In the genomic region with DNA sequence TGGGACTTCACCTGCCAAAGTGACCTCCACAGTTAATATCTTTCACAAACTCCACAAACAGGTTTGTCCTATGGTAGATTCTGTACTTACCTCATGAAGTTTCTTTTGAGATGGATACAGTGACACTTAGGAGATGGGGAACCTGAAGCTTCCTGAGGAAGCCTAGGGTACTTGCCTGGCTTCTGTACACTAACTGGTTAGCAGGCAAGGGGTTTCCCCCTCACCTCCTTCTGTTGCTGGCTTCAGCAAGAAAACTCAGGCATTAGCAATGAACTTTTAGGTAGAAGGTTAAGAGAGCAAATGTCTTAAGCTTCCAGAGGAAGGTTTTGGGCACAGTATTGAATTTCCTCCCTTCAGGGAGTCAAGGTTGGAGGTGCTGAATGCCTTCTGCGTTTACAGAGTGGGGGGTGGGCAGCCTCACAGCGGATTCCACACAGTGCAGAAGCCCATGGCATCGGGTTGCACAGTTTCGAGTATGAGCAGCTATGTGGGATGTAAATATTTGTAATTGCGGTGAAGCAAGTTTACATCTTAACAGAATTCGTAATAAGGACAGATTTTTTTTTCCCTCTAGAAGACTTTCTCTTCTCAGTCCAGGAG, we compare ENCODE assay signal across 8 mouse cellular contexts. TPM values are rescaled to one million over a fixed set of nuclear protein-coding genes. Genes with fewer than 3 reads are reported as not detected.
DNase-seq lines count a peak whose midpoint lies in the region; ATAC-seq and TF ChIP-seq lines count a peak whose summit lies in the region.
"Had no signal": no experiment of that assay in that cellular context is flagged by ENCODE, and none has a peak within 500 bp of the region (broad histone marks: within the 10 kb centered on the region; RNA-seq: fewer than 3 reads in every experiment).

No protein-coding gene starts in this region.

- TF ChIP-seq CTCF in kidney, postnatal 0 days (IDR thresholded peaks at IDR 0.05; ENCODE audit: low read depth): no peak
- TF ChIP-seq CTCF in embryonic fibroblast, embryonic 13.5 days (IDR thresholded peaks at IDR 0.05; ENCODE audit: borderline replicate concordance, insufficient read depth, low read length): no peak

- H3K27ac ChIP-seq in kidney, postnatal 0 days: peak overlapping the region; percentile 76
- peak overlapping the region; percentile 27; the same call in 1 of the 2 replicates for H3K27ac ChIP-seq in embryonic fibroblast, embryonic 13.5 days (ENCODE audit: insufficient read depth, low read length)

- H3K9ac ChIP-seq in kidney, postnatal 0 days (ENCODE audit: low read depth, low read length): no peak overlapping the region

- H3K4me2 ChIP-seq in kidney, postnatal 0 days (ENCODE audit: low read length): peak overlapping the region; percentile 8; the same call in 1 of the 2 replicates
- H3K4me2 ChIP-seq in myocyte (ENCODE audit: low read depth): peak overlapping the region; percentile 77

- DNase-seq in kidney, postnatal 0 days (ENCODE audit: low spot score): peak; percentile 73
- no peak for DNase-seq in kidney, adult 9 months
- peak; percentile 30 for DNase-seq in R1 (ENCODE audit: low read depth, low spot score)
- DNase-seq in Muller cell, postnatal 12 days (ENCODE audit: inconsistent ontology term): no peak
- DNase-seq: right cerebral cortex, adult 18-20 months had no signal

- 20% methylated on average over 6 of the region's 6 CpGs for WGBS in kidney, postnatal 0 days

- H3K36me3 ChIP-seq in kidney, postnatal 0 days (ENCODE audit: insufficient read depth, low read length): no peaks in the 10 kb centered on the region
- no peaks in the 10 kb centered on the region for H3K36me3 ChIP-seq in myocyte (ENCODE audit: control insufficient read depth, insufficient read depth)

- H3K9me3 ChIP-seq in kidney, postnatal 0 days (replicated peaks; ENCODE audit: low read length): no peaks in the 10 kb centered on the region

- no peak overlapping the region for H3K4me3 ChIP-seq in kidney, postnatal 0 days (replicated peaks; ENCODE audit: low read depth, low read length)
- no peak overlapping the region for H3K4me3 ChIP-seq in embryonic fibroblast, embryonic 13.5 days (ENCODE audit: insufficient read depth, low read length)
- peak overlapping the region; percentile 0 for H3K4me3 ChIP-seq in myocyte

- peaks cover 25% of the 10 kb centered on the region for H3K4me1 ChIP-seq in kidney, postnatal 0 days (replicated peaks; ENCODE audit: insufficient read depth, low read length)
- peaks cover 11% of the 10 kb centered on the region for H3K4me1 ChIP-seq in embryonic fibroblast, embryonic 13.5 days (ENCODE audit: control insufficient read depth, insufficient read depth, low read length)

- peaks cover 26% of the 10 kb centered on the region for H3K79me2 ChIP-seq in myocyte (ENCODE audit: control insufficient read depth, insufficient read depth)

- H3ac ChIP-seq in myocyte (ENCODE audit: control insufficient read depth, insufficient read length): no peak overlapping the region

- peak; percentile 73; the same call in 1 of the 2 replicates for ATAC-seq in kidney, postnatal 0 days (replicated peaks; ENCODE audit: low FRiP score, low read depth)
- no peak for ATAC-seq in cerebellum, adult (ENCODE audit: insufficient number of reproducible peaks, low FRiP score, low TSS enrichment)

- H3K27me3 ChIP-seq in kidney, postnatal 0 days (ENCODE audit: insufficient read depth, low read length): no peaks in the 10 kb centered on the region
- H3K27me3 ChIP-seq in myocyte (ENCODE audit: control insufficient read depth, insufficient read depth, insufficient read length): no peaks in the 10 kb centered on the region

- no peak for TF ChIP-seq POLR2A in embryonic fibroblast, embryonic 13.5 days (IDR thresholded peaks at IDR 0.05; ENCODE audit: low read depth, low read length)
- TF ChIP-seq POLR2A in myocyte (IDR thresholded peaks at IDR 0.05; ENCODE audit: insufficient read length, low read depth): no peak

TF ChIP-seq in myocyte, 11 proteins besides CTCF, POLR2A, EP300 and RAD21:
- TF ChIP-seq TCF12 (IDR thresholded peaks at IDR 0.05; ENCODE audit: insufficient read depth, poor library complexity, severe bottlenecking) (no peak), SRF (IDR thresholded peaks at IDR 0.05; ENCODE audit: control insufficient read depth, insufficient read length, low read depth) (no peak), TCF3 (IDR thresholded peaks at IDR 0.05; ENCODE audit: insufficient read length, low read depth) (no peak), E2F4 (IDR thresholded peaks at IDR 0.05; ENCODE audit: insufficient read depth) (no peak), POLR2AphosphoS2 (IDR thresholded peaks at IDR 0.05; ENCODE audit: insufficient read length, low read depth) (no peak), MAX (IDR thresholded peaks at IDR 0.05; ENCODE audit: low read depth) (no peak), CEBPB (IDR thresholded peaks at IDR 0.05; ENCODE audit: insufficient read depth, poor library complexity, severe bottlenecking) (no peak), USF1 (IDR thresholded peaks at IDR 0.05; ENCODE audit: low read depth) (no peak), MYOD1 (IDR thresholded peaks at IDR 0.05; ENCODE audit: control insufficient read depth in 1 of 3, insufficient read length in 2 of 3, low read depth in 2 of 3) (no peak), MYOG (IDR thresholded peaks at IDR 0.05; ENCODE audit: control insufficient read depth in 1 of 3, insufficient read depth in 1 of 3, insufficient read length in 2 of 3, low read depth in 2 of 3) (no peak), REST (IDR thresholded peaks at IDR 0.05; ENCODE audit: insufficient read depth, insufficient read length) (no peak)

RNA-seq across cellular contexts. Expression of a gene that starts 20.1 kb away (rescaled TPM):
- 17.3 and 20.4 TPM in 2 replicates for polyA plus RNA-seq in kidney, postnatal 0 days (2015; fragmentation: Nextera tagmentation; extraction: Ambion mirVana)
- polyA plus RNA-seq in embryonic fibroblast, embryonic 13.5 days (2011; ENCODE audit: insufficient read length, low read depth, missing spikeins): 38.0 and 40.3 TPM in 2 replicates
- polyA plus RNA-seq in myocyte (2012; fragmentation: generic; extraction: Trizol): 22.5 TPM

Comparison
In these comparisons a context has a peak if more than half of its experiments do, and no peak if none do; other contexts are left out.
1. DNase-seq: peak in kidney, postnatal 0 days (single experiment) and R1 (single experiment); none in kidney, adult 9 months (single experiment) and Muller cell, postnatal 12 days (single experiment).